Mouse (Mus musculus) hindbrain, embryonic 12.5 days (tissue): ENCODE data around the gene Lonp1. TPM values are rescaled to one million over a fixed set of nuclear protein-coding genes. Genes with fewer than 3 reads are reported as not detected.
"Not testable (repeated sequence)": the region's sequence is repeated elsewhere in the genome, so short reads cannot be mapped to it uniquely, and the experiment has no call there.

Source experiments
- ATAC-seq: fragments of 200-750 bp; cut with Nextera tagmentation; 2 replicates; pipeline ENCODE4 v1.8.0; 2017; ENCODE audit warnings: moderate TSS enrichment; ENCODE audit not compliant: low FRiP score
- H3K27ac ChIP-seq: fragments of 300-500 bp; sonication (generic); 2 replicates; pipeline ENCODE4 v1.5.1; 2016; ENCODE audit warnings: mild to moderate bottlenecking
- H3K27me3 ChIP-seq: fragments of 300-500 bp; sonication (generic); 2 replicates; pipeline ENCODE4 v1.6.1; 2016; ENCODE audit warnings: mild to moderate bottlenecking
- H3K36me3 ChIP-seq: fragments of 300-500 bp; sonication (generic); 2 replicates; pipeline ENCODE4 v1.6.1; 2016; ENCODE audit warnings: mild to moderate bottlenecking
- H3K4me1 ChIP-seq: fragments of 300-500 bp; sonication (generic); 2 replicates; pipeline ENCODE4 v1.6.1; 2016
- H3K4me2 ChIP-seq: fragments of 300-500 bp; sonication (generic); replicated peaks from 2 replicates; pipeline ENCODE4 v1.6.1; 2016; ENCODE audit warnings: mild to moderate bottlenecking
- H3K4me3 ChIP-seq: fragments of 300-500 bp; sonication (generic); 2 replicates; pipeline ENCODE4 v1.5.1; 2016; ENCODE audit warnings: mild to moderate bottlenecking
- H3K9ac ChIP-seq: fragments of 300-500 bp; sonication (generic); 2 replicates; pipeline ENCODE4 v1.6.1; 2016; ENCODE audit warnings: mild to moderate bottlenecking, moderate library complexity
- H3K9me3 ChIP-seq: fragments of 300-500 bp; sonication (generic); replicated peaks from 2 replicates; pipeline ENCODE4 v1.6.1; 2016; ENCODE audit warnings: mild to moderate bottlenecking
- WGBS: fragments of 180-500 bp; shearing (Covaris S2); methylation state at CpG from one replicate; pipeline ENCODE4 v1.1.7; 2016; 5-methylcytosine and 5-hydroxymethylcytosine counted together
- polyA plus RNA-seq: library from polyadenylated mRNA; unstranded; fragments of >200 nt; fragmentation: Nextera tagmentation; extraction: Ambion mirVana; gene quantifications from 2 replicates; pipeline ENCODE4 v1.2.1, GENCODE M21; 2016

Lonp1 gene
- polyA plus RNA-seq, 1 experiment from 2014 or later = 55.5 TPM

DNA sequence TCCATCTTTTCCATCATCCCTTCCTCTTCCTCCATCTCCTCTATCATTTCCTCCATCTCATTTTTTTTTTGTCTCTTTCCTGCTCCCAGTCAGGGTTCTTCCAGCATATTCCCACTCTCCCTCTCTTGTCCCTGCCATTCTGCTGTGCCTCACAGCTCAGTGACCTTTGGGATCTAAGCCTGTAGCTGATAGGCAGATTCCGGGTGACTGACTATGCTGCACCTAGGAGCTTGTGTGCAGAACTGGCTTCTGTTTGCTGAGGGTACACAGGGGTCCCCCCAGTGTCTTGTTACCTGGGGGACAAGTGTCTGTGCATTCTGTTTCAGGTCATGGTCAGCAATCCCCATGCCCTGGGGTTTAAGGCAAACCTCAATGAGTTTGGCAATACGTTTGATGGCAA is 28.1 kb upstream of the Lonp1 start:
- H3K36me3 ChIP-seq = no peaks in the 10 kb centered on the region
- ATAC-seq = no peak
- no peak overlapping the region for H3K27ac ChIP-seq
- H3K4me2 ChIP-seq = no peak overlapping the region
- H3K27me3 ChIP-seq = no peaks in the 10 kb centered on the region
- 73% methylated on average over 2 of the region's 2 CpGs for WGBS
- H3K4me3 ChIP-seq = no peak overlapping the region
- no peak overlapping the region for H3K9ac ChIP-seq
- H3K9me3 ChIP-seq = no peaks in the 10 kb centered on the region
- no peaks in the 10 kb centered on the region for H3K4me1 ChIP-seq

DNA sequence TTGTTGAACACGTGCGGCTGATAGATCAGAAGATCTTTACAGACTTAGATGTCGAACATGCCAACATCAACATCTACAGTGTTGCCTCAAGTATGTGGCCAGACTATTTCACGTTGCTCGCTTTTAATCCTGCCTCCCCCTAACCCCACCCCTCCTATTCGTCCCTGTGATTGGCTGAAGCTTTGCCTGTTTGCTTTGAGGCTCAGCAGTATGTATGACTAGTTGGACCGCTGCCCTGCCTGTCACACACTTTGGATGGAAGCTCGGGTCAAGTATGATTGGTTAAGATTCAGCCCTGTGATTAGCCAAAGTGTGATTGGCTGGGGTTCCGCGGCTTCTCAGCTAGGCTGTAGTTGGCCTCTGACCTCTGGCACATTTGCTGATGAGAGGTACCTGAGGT is 25.1 kb upstream of the Lonp1 start:
- Histone ChIP-seq H3K36me3 (no peaks in the 10 kb centered on the region), H3K4me1 (no peaks in the 10 kb centered on the region), H3K4me3 (no peak overlapping the region), H3K27me3 (no peaks in the 10 kb centered on the region), H3K9me3 (no peaks in the 10 kb centered on the region), H3K4me2 (no peak overlapping the region), H3K9ac (no peak overlapping the region), H3K27ac (no peak overlapping the region)
- 46% methylated on average over 10 of the region's 10 CpGs for WGBS
- no peak for ATAC-seq

GRCm38 (mm10) chr17:56647546-56647945 is 20.9 kb upstream of the Lonp1 start:
- WGBS = 66% methylated on average over 11 of the region's 13 CpGs
- no peak for ATAC-seq

DNA sequence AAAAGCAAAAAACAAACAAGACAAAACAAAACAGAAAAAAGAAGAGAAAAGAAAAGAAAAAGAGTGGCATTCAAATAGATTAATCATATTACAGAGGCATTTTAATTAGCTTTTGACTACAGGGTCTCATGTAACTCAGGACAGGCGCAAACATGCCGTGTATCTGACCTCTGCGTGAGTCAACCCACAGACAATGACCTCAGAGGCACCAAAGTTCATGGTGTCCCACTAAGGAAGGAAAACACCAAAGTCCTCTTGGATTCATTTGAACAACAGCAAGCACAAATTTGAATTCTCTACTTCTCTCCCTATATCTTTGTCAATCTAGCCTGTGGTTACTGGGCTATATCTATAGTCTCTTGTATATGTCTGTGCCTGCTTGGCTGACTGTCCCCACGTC is 16.6 kb upstream of the Lonp1 start:
- Histone ChIP-seq H3K9ac (no peak overlapping the region), H3K4me1 (no peaks in the 10 kb centered on the region), H3K9me3 (no peaks in the 10 kb centered on the region), H3K27me3 (no peaks in the 10 kb centered on the region), H3K4me3 (no peak overlapping the region), H3K36me3 (no peaks in the 10 kb centered on the region), H3K27ac (no peak overlapping the region), H3K4me2 (no peak overlapping the region)
- ATAC-seq = no peak
- WGBS = 86% methylated on average over 4 of the region's 4 CpGs

More at GRCm38 (mm10) chr17:56647546-56647945, 20.9 kb upstream of the Lonp1 start:
- no peaks in the 10 kb centered on the region for H3K36me3 ChIP-seq
- H3K4me1 ChIP-seq = no peaks in the 10 kb centered on the region
- H3K4me3 ChIP-seq = no peak overlapping the region
- H3K27ac ChIP-seq = no peak overlapping the region
- H3K9ac ChIP-seq = no peak overlapping the region
- H3K4me2 ChIP-seq = no peak overlapping the region
- H3K9me3 ChIP-seq = no peaks in the 10 kb centered on the region
- no peaks in the 10 kb centered on the region for H3K27me3 ChIP-seq

DNA sequence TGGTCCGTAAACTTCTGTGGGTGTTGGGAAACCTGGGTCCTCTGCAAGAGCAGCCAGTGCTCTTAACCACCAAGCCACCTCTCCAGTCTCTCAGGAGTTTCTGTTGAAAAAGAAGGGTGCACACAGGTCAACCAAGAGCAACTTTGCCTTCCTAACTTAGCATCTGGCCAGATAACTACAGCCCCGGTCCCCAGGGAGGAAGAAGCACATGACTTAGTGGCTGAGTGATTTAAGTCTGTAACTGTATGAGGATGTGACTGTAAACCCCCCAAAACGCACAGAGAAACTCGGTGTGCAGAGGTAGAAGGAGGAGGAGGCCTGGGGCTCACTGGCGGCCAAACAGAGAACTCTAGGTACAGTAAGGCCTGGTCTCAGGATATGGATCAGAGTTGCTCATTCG is 7.3 kb upstream of the Lonp1 start:
- no peaks in the 10 kb centered on the region for H3K9me3 ChIP-seq
- no peak overlapping the region for H3K4me3 ChIP-seq
- no peaks in the 10 kb centered on the region for H3K36me3 ChIP-seq
- 85% methylated on average over 6 of the region's 6 CpGs for WGBS
- no peak overlapping the region for H3K9ac ChIP-seq
- H3K4me1 ChIP-seq = no peaks in the 10 kb centered on the region
- H3K4me2 ChIP-seq = no peak overlapping the region
- H3K27ac ChIP-seq = no peak overlapping the region
- no peak for ATAC-seq
- no peaks in the 10 kb centered on the region for H3K27me3 ChIP-seq

GRCm38 (mm10) chr17:56631807-56632206 is 5.1 kb upstream of the Lonp1 start:
- peaks cover 6% of the 10 kb centered on the region for H3K4me1 ChIP-seq
- no peaks in the 10 kb centered on the region for H3K9me3 ChIP-seq
- H3K4me2 ChIP-seq = no peak overlapping the region
- H3K4me3 ChIP-seq = no peak overlapping the region
- 51% methylated on average over 4 of the region's 4 CpGs for WGBS
- no peaks in the 10 kb centered on the region for H3K27me3 ChIP-seq
- no peaks in the 10 kb centered on the region for H3K36me3 ChIP-seq
- ATAC-seq = no peak
- H3K27ac ChIP-seq = no peak overlapping the region
- no peak overlapping the region for H3K9ac ChIP-seq

- not testable (repeated sequence) for H3K36me3 ChIP-seq, H3K9me3 ChIP-seq, H3K4me2 ChIP-seq, H3K27me3 ChIP-seq, H3K9ac ChIP-seq, H3K4me3 ChIP-seq, H3K27ac ChIP-seq, ATAC-seq
- 88% methylated on average over 27 of the region's 27 CpGs for WGBS
- H3K4me1 ChIP-seq = peaks cover 18% of the 10 kb centered on the region
Measured at GRCm38 (mm10) chr17:56629800-56630781, 3.4 kb upstream of the Lonp1 start.

- peak; percentile 49 for ATAC-seq
- H3K27ac ChIP-seq = peak within 1 kb of the TSS; percentile 48
- no peaks in the 10 kb centered on the region for H3K9me3 ChIP-seq
- H3K4me3 ChIP-seq = peak within 1 kb of the TSS; percentile 95
- peaks cover 18% of the 10 kb centered on the region for H3K4me1 ChIP-seq
- H3K9ac ChIP-seq = peak within 1 kb of the TSS; percentile 49
- WGBS = 9% methylated on average over 26 of the region's 26 CpGs
- no peaks in the 10 kb centered on the region for H3K27me3 ChIP-seq
- H3K4me2 ChIP-seq = peak within 1 kb of the TSS; percentile 87
- H3K36me3 ChIP-seq = peaks cover 15% of the 10 kb centered on the region; the same call in 1 of the 2 replicates
Measured at GRCm38 (mm10) chr17:56627530-56628277, 1.0 kb upstream of the Lonp1 start, which contains the start of gene Catsperd. Gene Catsperd, plus strand, starts transcription at chr17:56628143.

DNA sequence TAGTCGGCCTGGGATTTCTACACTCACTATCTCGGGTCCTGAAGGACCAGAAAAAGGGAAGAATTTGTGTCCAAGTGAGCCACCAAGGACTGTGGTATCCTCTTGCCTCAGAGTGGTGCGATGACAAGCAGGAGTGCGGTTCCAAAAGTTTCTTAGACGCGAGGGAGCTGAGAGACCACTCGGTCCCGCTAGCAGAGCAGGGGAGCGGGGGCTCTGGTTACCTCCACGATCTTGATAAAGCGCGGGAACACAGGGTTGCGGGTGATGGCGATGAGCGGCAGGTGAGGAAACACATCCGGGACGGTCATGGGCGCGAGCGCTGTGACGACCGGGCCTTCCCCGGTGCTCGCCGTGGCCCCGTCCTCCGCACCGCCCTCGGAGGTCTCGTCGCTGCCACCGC is 427 bp downstream of the Lonp1 start:
- Histone ChIP-seq H3K27me3 (no peaks in the 10 kb centered on the region), H3K9me3 (no peaks in the 10 kb centered on the region), H3K4me3 (peak overlapping the region; percentile 95), H3K9ac (peak overlapping the region; percentile 93), H3K4me1 (peaks cover 18% of the 10 kb centered on the region), H3K4me2 (peak overlapping the region; percentile 87), H3K27ac (peak overlapping the region; percentile 48; the same call in 1 of the 2 replicates), H3K36me3 (peaks cover 29% of the 10 kb centered on the region)
- ATAC-seq = no peak
- under 1% methylated on average over 32 of the region's 32 CpGs for WGBS

DNA sequence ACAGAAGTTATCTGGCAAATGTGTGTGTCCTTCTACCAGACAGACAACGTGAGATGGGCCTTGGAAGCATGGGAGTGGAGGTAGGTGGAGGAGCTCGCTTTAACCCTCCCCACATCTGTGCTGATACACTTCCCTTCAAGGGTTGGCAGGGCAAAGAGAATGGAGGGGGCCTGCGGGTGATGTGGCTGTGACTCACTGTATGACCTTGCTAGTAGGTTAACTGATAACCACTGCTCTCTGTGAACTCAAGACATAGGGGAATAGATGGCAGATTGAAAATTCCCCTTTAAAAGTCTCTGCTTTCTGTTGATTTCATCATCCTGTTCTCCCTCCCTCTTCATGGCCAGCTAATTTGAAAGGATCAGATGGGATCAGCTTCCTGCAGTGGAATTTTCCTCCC is 1.2 kb downstream of the Lonp1 start:
- peaks cover 18% of the 10 kb centered on the region for H3K4me1 ChIP-seq
- H3K36me3 ChIP-seq = peaks cover 35% of the 10 kb centered on the region
- no peaks in the 10 kb centered on the region for H3K9me3 ChIP-seq
- no peak overlapping the region for H3K9ac ChIP-seq
- H3K4me2 ChIP-seq = peak overlapping the region; percentile 87; the same call in 1 of the 2 replicates
- no peak for ATAC-seq
- 88% methylated on average over 3 of the region's 3 CpGs for WGBS
- no peaks in the 10 kb centered on the region for H3K27me3 ChIP-seq
- no peak overlapping the region for H3K27ac ChIP-seq
- H3K4me3 ChIP-seq = no peak overlapping the region

DNA sequence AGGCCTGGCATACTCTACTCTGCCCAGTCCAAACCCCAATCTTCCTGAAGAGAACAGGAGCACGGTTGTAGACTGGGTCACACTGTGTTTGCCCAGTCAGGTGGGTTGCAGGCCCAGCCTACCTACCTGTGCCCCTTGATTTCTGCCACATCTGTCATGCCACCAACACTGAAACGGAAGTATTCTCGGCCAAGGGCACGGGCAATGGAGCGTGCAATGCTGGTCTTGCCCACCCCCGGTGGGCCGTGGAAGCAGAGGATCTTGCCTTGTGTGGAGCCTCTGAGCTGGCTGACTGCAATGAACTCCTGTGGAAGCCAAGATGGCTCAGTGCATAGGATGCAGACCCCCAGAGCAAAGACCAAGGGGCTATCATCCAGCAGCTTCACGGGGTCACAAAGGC is 9.1 kb downstream of the Lonp1 start:
- 95% methylated on average over 8 of the region's 8 CpGs for WGBS
- no peak overlapping the region for H3K4me2 ChIP-seq
- H3K36me3 ChIP-seq = peaks cover 81% of the 10 kb centered on the region
- no peak overlapping the region for H3K4me3 ChIP-seq
- H3K27me3 ChIP-seq = no peaks in the 10 kb centered on the region
- no peak for ATAC-seq
- H3K27ac ChIP-seq = no peak overlapping the region
- H3K9ac ChIP-seq = no peak overlapping the region
- peaks cover 17% of the 10 kb centered on the region for H3K4me1 ChIP-seq
- no peaks in the 10 kb centered on the region for H3K9me3 ChIP-seq

DNA sequence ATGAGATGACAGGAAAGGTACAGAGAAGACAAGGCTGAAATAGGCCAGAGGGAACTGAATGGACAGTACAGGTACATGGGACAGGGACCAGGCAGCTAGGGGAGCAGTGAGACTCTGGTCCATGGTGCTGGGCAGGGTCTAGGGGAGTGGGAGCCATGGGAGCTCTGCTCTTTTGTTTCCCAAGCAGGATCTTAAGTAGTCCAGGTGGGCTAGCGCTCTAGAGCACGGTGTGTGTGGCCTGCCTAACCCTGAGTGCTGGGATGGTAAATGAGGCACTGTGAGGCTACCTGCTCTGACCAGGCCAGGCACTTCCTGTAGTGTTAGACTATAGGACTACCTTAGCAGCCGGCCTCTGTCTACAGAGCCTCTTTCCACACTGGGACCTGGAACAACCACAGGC is 10.0 kb downstream of the Lonp1 start:
- ATAC-seq = no peak
- 80% methylated on average over 3 of the region's 3 CpGs for WGBS
- Histone ChIP-seq H3K36me3 (peaks cover 72% of the 10 kb centered on the region), H3K27ac (no peak overlapping the region), H3K4me3 (no peak overlapping the region), H3K4me2 (no peak overlapping the region), H3K9ac (no peak overlapping the region), H3K27me3 (no peaks in the 10 kb centered on the region), H3K9me3 (no peaks in the 10 kb centered on the region), H3K4me1 (peaks cover 22% of the 10 kb centered on the region)
